Mouse (Mus musculus) stomach, postnatal 0 days (tissue): ENCODE results near the gene Snai1.

Experiments
- CTCF ChIP-seq: IDR thresholded peaks from 2 replicates; pipeline ENCODE4 v1.5.1; 2016; ENCODE audit warnings: antibody characterized with exemption, low read depth, mild to moderate bottlenecking, moderate library complexity
- EP300 ChIP-seq: optimal IDR thresholded peaks from 2 replicates; pipeline ENCODE3; 2016; ENCODE audit warnings: antibody characterized with exemption

DNA sequence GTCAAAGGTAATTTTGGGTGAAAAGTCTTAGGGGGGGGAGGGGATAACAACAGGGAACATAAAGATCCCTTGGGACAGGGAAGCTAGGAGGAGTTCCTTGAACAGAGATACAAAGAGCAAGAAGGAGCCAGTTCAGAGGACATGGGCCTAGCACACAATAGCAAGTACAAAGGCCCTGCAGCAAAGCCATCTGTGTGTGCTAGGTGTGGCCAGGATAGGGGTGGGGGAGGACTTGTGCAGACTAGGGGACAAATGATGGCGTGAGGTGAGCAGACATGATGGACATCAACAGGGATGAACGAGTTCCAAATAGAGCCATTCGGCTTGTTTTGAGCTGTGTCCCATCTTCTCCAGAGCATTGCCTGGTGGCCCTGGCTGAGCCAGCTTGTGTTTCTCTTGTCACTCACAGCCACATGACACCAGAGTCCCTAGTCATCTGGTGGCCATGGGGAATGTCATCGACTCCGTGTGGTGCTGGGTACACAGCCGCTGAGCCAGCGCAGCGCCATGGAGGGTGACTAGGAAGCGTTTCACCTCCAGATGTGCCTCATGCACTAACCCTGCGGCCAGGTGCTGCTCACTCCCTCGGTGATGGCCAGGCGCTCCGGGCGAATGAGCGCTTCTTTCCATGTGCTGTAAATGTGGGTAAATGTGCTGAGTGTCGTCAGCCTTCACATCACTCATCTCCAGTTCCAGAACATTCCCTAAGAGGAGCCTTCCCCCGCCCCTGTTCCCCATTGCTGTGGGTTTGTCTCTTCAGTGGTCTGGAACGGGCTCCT, 33.6 kb downstream of the Snai1 start:
- TF ChIP-seq CTCF, result no peak
- TF ChIP-seq EP300, result no peak
